Mouse (Mus musculus) lung, adult 2 months (tissue): ENCODE data around the gene Fam84a. TPM values are rescaled to one million over a fixed set of nuclear protein-coding genes. Genes with fewer than 3 reads are reported as not detected.

Experiments used
- DNase-seq: peaks from one replicate; pipeline ENCODE4 v3.0.0; 2022
- H3K4me1 ChIP-seq: fragments of 200-500 bp; 2 replicates; pipeline ENCODE4 v1.6.1; 2011; ENCODE audit warnings: low read length; ENCODE audit not compliant: control insufficient read depth, insufficient read depth
- H3K4me3 ChIP-seq: fragments of 200-500 bp; replicated peaks from 2 replicates; pipeline ENCODE3; 2011; ENCODE audit warnings: low read depth, mild to moderate bottlenecking, control low read depth, low read length; ENCODE audit errors: extremely low read depth
- CTCF ChIP-seq: fragments of 200-500 bp; IDR thresholded peaks from 2 replicates; pipeline ENCODE4 v1.5.1; 2011; ENCODE audit warnings: mild to moderate bottlenecking, low read length, control low read depth; ENCODE audit not compliant: insufficient read depth
- POLR2A ChIP-seq: fragments of 200-500 bp; IDR thresholded peaks from 2 replicates; pipeline ENCODE4 v1.6.1; 2011; ENCODE audit warnings: low read depth, mild to moderate bottlenecking, control low read depth, low read length, borderline replicate concordance; ENCODE audit errors: extremely low read depth
- WGBS: fragments of 180-500 bp; shearing (Covaris S2); methylation state at CpG from one replicate; pipeline ENCODE4 v1.1.7; 2018; 5-methylcytosine and 5-hydroxymethylcytosine counted together
- polyA plus RNA-seq: library from polyadenylated mRNA; depleted of rRNA; stranded (reverse); fragments of >200 nt; gene quantifications from 2 replicates; pipeline ENCODE4 v1.2.3, GENCODE M21; 2012

Gene Fam84a
- polyA plus RNA-seq, 1 experiment, result 7.3 TPM

DNA sequence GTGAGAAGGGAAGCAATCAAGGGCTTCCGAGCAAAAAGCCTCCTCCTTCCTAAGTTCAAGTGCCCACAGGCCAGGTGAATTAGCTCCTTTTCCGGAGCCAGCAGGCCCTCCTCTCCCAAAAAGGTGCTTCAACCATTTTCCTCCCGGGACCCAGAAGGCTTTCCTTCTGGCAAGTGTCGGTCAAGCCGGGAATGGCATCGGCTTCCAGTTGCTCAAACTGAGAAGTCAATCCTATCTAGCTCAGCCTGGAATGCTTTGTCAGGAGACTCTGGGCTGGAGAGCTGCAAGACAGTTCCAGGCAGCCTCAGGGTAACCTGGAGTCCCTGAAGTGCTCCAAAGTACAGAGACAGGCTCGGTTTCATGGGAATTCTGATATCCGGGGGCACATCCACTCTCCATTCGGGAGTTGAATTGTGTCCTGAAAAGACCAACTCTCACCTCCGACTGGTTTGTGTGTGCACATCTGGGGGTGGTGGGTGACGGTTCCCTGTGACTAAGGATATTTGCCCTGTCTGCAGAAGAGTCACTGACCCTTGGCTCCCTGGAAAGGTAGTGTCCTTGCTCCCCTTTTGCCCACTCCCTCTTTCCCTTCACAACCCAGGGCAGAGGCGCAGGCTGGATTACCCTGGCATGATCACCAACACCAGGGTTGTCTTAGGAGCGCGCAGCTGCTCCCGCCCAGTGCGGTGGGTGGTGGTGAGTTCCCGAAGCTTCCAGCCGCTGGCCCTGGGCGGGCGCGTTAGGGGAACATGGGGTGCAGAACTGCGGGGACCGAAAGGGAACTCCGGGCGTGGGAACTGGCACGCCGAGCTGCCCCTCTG, 2.6 kb downstream of the Fam84a start:
- Histone ChIP-seq H3K4me3 (peak overlapping the region; percentile 12), H3K4me1 (peaks cover 4% of the 10 kb centered on the region; the same call in 1 of the 2 replicates)
- peak; percentile 11 for DNase-seq
- TF ChIP-seq POLR2A (no peak), CTCF (no peak)
- WGBS, result 16% methylated on average over 27 of the region's 27 CpGs

DNA sequence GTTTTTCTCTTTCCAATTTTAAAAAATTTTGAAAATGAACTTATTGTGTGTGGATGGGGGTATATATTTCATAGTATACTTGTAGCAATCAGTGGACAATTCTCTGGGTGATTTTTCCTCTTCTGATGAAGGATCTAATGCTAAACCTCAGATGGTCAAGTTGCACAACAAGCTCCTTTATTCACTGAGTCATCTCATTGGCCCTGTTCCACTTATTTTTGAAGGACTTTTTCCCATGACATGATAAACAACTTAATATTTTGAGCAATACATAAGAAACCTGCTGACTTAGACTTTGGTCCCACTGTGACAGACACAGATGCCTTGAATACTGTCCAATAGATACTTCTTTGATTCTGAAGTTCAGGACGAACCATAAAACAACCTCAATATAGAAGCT, 14.8 kb downstream of the Fam84a start:
- 71% methylated on average over 1 of the region's 1 CpGs for WGBS
- DNase-seq, result no peak

DNA sequence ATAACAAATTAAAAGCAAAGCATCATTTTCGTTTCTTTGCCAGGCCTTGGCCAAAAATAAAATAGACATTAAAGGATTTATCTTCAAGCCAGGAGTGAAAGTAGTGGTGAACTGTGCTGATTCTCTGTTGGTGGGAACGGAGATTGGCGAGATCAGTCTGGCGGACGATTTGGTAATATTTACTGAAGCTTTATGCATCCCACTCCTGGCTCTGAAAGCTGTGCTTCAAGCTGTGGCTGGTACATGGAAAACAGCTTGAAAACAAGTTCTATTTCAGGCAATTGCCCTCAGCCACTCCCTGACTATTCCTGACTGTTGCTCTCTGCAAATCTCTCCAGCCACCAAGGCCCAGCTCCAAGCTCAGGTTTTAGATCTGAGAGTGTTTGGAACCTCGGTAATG, 37.1 kb downstream of the Fam84a start:
- H3K4me1 ChIP-seq, result no peaks in the 10 kb centered on the region
- 71% methylated on average over 6 of the region's 6 CpGs for WGBS
- TF ChIP-seq POLR2A, result no peak
- TF ChIP-seq CTCF, result no peak
- H3K4me3 ChIP-seq, result no peak overlapping the region
- no peak for DNase-seq

More for the DNA sequence above, 14.8 kb downstream of the Fam84a start:
- TF ChIP-seq CTCF (no peak), POLR2A (no peak)
- H3K4me1 ChIP-seq, result no peaks in the 10 kb centered on the region
- no peak overlapping the region for H3K4me3 ChIP-seq

DNA sequence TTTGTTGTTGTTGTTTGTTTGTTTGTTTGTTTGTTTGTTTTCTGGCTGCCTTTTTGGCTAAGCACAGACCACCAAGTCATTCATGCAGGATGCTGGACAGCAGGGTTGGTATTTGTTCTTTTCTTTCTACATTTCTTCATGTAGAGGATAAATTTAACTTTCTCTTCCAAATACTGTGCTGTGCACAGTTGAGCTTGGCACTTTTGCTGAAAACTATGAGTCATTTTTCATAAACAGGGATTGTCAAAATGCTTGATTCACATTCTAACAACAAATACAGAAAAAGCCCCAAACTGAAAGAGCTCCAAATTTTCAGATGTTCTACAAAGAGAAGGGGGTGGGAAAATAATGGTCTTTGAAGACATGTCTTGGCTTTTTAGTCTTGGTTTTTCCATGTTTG, 54.9 kb downstream of the Fam84a start:
- TF ChIP-seq POLR2A (no peak), CTCF (no peak)

More for the DNA sequence above, 54.9 kb downstream of the Fam84a start:
- no peak for DNase-seq
- Histone ChIP-seq H3K4me1 (no peaks in the 10 kb centered on the region), H3K4me3 (no peak overlapping the region)
